Mouse (Mus musculus) heart, embryonic 10.5 days (tissue): ENCODE measurements at regions not wholly inside any gene's neighbourhood (a gene's known extent, or its start where the extent isn't known, plus 50 kb on each side); places are given as distances from the start of the nearest gene placed in this dataset.

Experiments
- DNase-seq: peaks from one replicate; pipeline ENCODE4 v3.0.0-alpha.2; 2017; ENCODE audit warnings: low spot score
- H3K27ac ChIP-seq: fragments of 300-500 bp; sonication (generic); 2 replicates; pipeline ENCODE4 v1.5.1; 2016; ENCODE audit warnings: mild to moderate bottlenecking
- H3K27me3 ChIP-seq: fragments of 300-500 bp; sonication (generic); 2 replicates; pipeline ENCODE4 v1.6.1; 2016; ENCODE audit warnings: mild to moderate bottlenecking; ENCODE audit not compliant: poor library complexity, insufficient read depth, severe bottlenecking
- H3K36me3 ChIP-seq: fragments of 300-500 bp; sonication (generic); 2 replicates; pipeline ENCODE4 v1.6.1; 2016; ENCODE audit warnings: mild to moderate bottlenecking, moderate library complexity
- H3K4me1 ChIP-seq: fragments of 300-500 bp; sonication (generic); 2 replicates; pipeline ENCODE4 v1.6.1; 2016; ENCODE audit warnings: mild to moderate bottlenecking
- H3K4me3 ChIP-seq: fragments of 300-500 bp; sonication (generic); 2 replicates; pipeline ENCODE4 v1.5.1; 2016; ENCODE audit warnings: mild to moderate bottlenecking, moderate library complexity
- H3K9me3 ChIP-seq: fragments of 300-500 bp; sonication (generic); 2 replicates; pipeline ENCODE4 v1.6.1; 2016; ENCODE audit warnings: mild to moderate bottlenecking, moderate library complexity
- WGBS: fragments of 180-500 bp; shearing (Covaris S2); methylation state at CpG from one replicate; pipeline ENCODE4 v1.1.7; 2016; 5-methylcytosine and 5-hydroxymethylcytosine counted together

DNA sequence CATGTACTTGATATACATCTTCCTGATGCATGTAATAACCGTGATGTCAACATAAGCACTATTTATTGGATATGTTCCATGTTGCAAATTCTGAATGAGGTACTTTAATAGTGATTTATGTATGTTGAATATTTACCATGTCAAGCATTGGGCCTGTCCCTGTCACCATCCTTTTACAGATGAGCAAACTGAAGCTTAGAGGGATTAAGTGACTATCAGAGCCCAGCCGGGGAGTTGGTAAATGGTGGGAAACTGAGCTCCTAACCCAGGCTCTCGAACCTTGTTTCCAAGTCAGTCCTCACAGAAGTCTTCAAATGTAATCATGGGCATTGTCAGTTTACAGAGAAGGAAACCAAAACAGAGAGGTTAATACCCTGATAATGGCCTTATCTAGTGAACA is 102.6 kb upstream of the Kcnab1 start:
- no peaks in the 10 kb centered on the region for H3K9me3 ChIP-seq
- no peak for DNase-seq
- H3K27ac ChIP-seq = no peak overlapping the region
- H3K36me3 ChIP-seq = no peaks in the 10 kb centered on the region
- H3K4me1 ChIP-seq = no peaks in the 10 kb centered on the region
- 51% methylated on average over 3 of the region's 3 CpGs for WGBS
- no peaks in the 10 kb centered on the region for H3K27me3 ChIP-seq
- H3K4me3 ChIP-seq = no peak overlapping the region

- no peaks in the 10 kb centered on the region for H3K9me3 ChIP-seq
- no peak for DNase-seq
- H3K4me3 ChIP-seq = no peak overlapping the region
- H3K36me3 ChIP-seq = no peaks in the 10 kb centered on the region
- 63% methylated on average over 2 of the region's 2 CpGs for WGBS
- no peaks in the 10 kb centered on the region for H3K4me1 ChIP-seq
- H3K27me3 ChIP-seq = no peaks in the 10 kb centered on the region
- H3K27ac ChIP-seq = no peak overlapping the region
Measured at GRCm38 (mm10) chr3:65023876-65024275, 85.3 kb upstream of the Kcnab1 start.

GRCm38 (mm10) chr3:65037626-65038025 is 71.6 kb upstream of the Kcnab1 start:
- DNase-seq = no peak
- H3K36me3 ChIP-seq = no peaks in the 10 kb centered on the region
- no peak overlapping the region for H3K27ac ChIP-seq
- no peak overlapping the region for H3K4me3 ChIP-seq
- H3K4me1 ChIP-seq = no peaks in the 10 kb centered on the region
- WGBS = 45% methylated on average over 2 of the region's 2 CpGs
- no peaks in the 10 kb centered on the region for H3K27me3 ChIP-seq
- H3K9me3 ChIP-seq = no peaks in the 10 kb centered on the region

DNA sequence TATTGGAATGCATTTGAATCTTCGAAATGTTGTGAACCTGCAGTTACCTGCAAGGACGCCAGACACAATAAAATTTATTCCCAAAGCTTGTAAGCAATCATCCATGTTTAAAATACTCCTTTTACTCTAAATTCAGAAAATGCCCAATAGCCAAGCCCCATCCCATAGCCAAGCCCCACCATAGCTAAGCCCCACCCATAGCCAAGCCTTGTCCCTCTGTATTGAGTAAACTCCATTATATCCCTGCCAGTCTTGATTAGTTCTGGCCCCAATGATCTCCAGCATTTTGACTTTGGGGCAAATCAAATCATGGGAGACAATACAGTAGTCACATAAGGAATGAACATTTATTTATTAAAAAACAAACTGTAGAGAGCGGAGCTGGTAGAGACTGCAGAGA is 61.3 kb upstream of the Kcnab1 start:
- no peak for DNase-seq
- Histone ChIP-seq H3K27me3 (no peaks in the 10 kb centered on the region), H3K27ac (no peak overlapping the region), H3K9me3 (no peaks in the 10 kb centered on the region), H3K4me1 (no peaks in the 10 kb centered on the region), H3K4me3 (no peak overlapping the region), H3K36me3 (no peaks in the 10 kb centered on the region)
- WGBS = 83% methylated on average over 3 of the region's 3 CpGs

- no peak overlapping the region for H3K27ac ChIP-seq
- DNase-seq = no peak
- no peaks in the 10 kb centered on the region for H3K27me3 ChIP-seq
- no peaks in the 10 kb centered on the region for H3K4me1 ChIP-seq
- 81% methylated on average over 3 of the region's 3 CpGs for WGBS
- no peak overlapping the region for H3K4me3 ChIP-seq
- H3K9me3 ChIP-seq = no peaks in the 10 kb centered on the region
- H3K36me3 ChIP-seq = no peaks in the 10 kb centered on the region
Measured at GRCm38 (mm10) chr3:65055401-65055800, 53.8 kb upstream of the Kcnab1 start.
